Mouse (Mus musculus) heart, adult 2 months (tissue): ENCODE results near the gene Egfl8.
A peak's percentile ranks its signal among the peaks of the same experiment; 100 is the strongest.

Experiments
- CTCF ChIP-seq: fragments of 200-600 bp; IDR thresholded peaks from 2 replicates; pipeline ENCODE4 v1.8.1; 2022; ENCODE audit warnings: antibody characterized with exemption, mild to moderate bottlenecking, moderate library complexity
- EP300 ChIP-seq: fragments of 200-500 bp; IDR thresholded peaks from 2 replicates; pipeline ENCODE4 v1.6.1; 2011; ENCODE audit warnings: low read depth, low read length, control low read depth; ENCODE audit not compliant: insufficient read depth
- POLR2A ChIP-seq: fragments of 200-500 bp; IDR thresholded peaks from 2 replicates; pipeline ENCODE4 v1.6.1; 2011; ENCODE audit warnings: mild to moderate bottlenecking, low read depth, low read length, control low read depth; ENCODE audit not compliant: insufficient read depth

GRCm38 (mm10) chr17:34646906-34647787 is 31.4 kb upstream of the Egfl8 start, which contains the start of gene Atf6b:
- TF ChIP-seq CTCF (no peak), POLR2A (0 out of 2 replicates have a peak, but pooled peaks have one; percentile 39), EP300 (peak; percentile 76; the same call in 1 of the 2 replicates)
